Mouse (Mus musculus) liver, embryonic 14.5 days (tissue): ENCODE results near the gene Gm20683.

ENCODE experiments used
- CTCF ChIP-seq: IDR thresholded peaks from 2 replicates; pipeline ENCODE4 v1.5.1; 2016; ENCODE audit warnings: antibody characterized with exemption, low read depth, control low read depth
- EP300 ChIP-seq: IDR thresholded peaks from 2 replicates; pipeline ENCODE4 v1.6.1; 2016; ENCODE audit warnings: antibody characterized with exemption, low read depth

- TF ChIP-seq CTCF (no peak), EP300 (no peak)
Observed at GRCm38 (mm10) chr17:25828223-25828594, 13.4 kb downstream of the Gm20683 start.
